Mouse (Mus musculus): ENCODE measurements around the gene Bcl3. TPM values are rescaled to one million over a fixed set of nuclear protein-coding genes. Genes with fewer than 3 reads are reported as not detected.
"Not testable (repeated sequence)": the region's sequence is repeated elsewhere in the genome, so short reads cannot be mapped to it uniquely, and the experiment has no call there.

Bcl3 gene
- polyA plus RNA-seq, 2 experiments from 2014 or later: 15.9 to 19.5 TPM

DNA sequence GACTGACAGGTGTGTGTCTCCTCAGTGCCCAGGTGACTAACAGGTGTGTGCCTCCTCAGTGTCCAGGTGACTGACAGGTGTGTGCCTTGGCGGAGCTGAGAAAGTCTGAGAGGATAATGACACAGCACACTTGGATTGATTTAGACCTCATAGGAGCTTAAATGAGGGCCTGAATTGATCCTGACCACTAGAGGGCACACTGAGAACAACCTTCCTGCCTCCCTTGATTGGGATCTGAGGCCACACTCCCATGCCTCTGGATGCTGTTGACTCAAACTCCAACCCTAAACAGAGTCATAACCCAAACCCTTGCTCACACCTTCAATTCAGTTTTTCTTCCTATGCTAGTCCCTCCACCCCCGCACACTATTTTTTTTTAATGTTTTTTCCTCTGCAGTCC lies 21.8 kb downstream of the Bcl3 start:
- ATAC-seq: no peak

DNA sequence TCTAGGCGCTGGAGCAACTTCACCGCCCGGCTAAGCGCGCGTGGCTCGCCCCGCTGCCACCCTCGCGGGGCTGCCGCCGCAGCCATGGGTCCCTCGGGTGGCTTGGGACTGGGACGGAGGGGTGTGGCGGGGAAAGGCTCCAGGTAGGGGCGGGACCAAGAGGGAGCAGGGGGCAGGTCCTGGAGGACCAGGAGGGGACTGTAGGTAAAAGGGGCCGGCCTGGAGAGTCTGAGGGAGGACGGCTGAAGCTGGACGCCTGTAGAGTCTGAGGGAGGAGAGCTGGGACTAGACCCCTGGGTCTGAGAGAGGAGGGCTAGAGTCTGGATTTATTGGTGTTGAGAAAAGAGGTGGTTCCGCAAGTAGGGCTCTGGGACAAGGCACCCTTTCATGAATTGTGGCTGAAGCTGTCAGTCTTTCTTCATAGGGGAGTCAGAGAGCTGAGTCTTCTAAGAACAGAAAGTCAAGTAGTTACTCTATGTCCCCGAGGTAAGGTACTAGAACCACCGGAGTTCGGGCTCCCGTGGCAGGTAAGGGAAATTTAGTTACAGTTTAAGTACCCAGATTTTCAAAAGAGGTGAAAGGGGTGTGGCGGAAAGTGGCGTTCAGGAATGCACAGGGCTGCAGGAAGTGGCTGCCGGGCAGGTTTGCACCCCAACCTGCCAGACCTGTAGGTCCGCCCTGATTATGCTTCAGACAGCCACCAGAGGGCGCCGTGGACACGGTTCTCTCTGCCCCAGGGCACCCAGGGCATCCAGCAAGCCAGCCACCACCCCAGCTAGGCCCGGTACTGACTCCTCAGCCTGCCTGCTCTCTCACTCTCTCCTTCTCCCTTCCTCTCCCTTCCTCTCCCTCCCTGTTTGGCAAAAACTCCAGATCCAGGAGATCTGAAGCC lies 25.6 kb downstream of the Bcl3 start, which contains the start of gene Cblc:
Cblc (minus strand) TSS at position 113 of the 892 bp plus-strand sequence.
- peak; percentile 96 for ATAC-seq

DNA sequence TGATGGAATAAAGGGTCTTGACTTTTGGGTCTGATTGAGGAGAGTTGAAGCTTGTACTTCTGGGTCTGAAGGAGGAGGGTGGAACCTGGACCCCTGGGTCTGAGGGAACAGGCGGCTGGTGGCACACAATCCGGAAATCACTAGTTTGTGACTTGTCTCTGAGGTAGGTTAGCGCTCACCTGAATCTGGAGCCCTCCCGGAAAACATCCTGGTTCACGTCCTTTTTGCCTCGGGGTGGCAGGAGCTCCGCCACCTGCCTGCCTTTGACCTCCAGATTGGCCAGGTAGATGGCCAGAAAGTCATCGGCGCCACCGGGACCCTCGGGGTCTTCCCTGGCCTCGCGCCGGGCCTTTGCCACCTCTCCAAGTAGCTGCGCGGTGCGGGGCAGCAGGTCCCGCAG lies 26.3 kb downstream of the Bcl3 start:
- no peak for ATAC-seq

DNA sequence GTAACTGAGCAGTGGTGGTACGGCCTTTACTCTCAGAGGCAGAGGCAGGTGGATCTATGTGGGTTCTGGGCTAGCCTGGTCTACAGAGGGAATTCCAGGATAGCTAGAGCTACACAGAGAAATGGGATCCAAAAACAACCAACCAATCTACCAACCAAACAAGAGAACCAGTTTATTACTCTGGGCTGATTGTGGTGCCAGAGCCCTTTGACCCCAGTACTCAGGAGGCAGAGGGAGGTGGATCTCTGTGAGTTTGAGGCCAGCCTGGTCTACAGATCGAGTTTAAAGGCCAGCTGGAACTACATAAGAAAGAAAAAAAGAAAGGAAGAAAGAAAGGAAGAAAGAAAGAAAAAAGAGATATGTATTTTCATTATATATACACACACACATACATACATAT lies 27.3 kb downstream of the Bcl3 start:
- ATAC-seq: no peak

DNA sequence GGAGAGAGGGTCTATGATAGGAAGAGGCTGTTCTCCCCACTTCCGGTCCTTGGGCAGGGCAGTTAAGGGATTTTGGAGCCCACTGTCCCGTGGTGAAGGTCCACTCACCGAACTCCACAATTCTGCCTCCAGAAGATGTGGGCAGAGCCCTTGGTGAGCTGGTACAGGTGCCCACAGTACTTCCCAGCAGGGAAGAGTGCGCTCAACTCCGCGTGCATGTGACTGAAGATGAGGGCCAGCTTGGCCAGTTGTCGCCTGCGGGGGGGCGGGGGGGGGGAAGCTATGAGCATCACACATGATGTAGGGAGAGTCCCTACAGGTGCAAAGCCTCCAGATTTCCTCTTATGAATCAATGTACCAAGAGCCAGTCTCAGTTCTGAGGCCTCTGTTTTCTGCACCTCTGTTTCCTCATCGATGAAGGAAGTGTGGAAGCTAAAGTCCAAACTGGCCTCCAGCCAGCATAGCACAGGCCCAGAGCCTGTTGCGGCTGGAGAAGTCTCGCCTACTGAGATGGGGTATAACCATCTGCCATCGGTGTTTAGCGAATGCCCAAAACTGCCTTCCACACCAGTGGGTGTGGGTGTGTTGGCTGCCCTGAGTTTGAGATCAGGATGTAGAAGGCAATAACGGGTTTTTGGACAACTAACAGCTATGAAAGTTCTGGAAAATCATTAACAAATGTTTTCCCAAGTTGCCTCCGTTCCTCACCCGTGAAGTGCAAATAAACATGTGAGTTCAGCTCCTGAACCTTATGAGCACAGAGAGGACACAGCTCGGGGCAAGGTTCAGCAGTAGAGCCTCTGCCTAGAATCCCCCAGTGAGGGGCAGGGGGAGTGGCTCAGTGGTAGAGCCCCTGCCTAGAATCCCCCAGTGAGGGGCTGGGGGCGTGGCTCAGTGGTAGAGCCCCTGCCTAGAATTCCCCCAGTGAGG lies 29.6 kb downstream of the Bcl3 start:
- ATAC-seq: no peak

DNA sequence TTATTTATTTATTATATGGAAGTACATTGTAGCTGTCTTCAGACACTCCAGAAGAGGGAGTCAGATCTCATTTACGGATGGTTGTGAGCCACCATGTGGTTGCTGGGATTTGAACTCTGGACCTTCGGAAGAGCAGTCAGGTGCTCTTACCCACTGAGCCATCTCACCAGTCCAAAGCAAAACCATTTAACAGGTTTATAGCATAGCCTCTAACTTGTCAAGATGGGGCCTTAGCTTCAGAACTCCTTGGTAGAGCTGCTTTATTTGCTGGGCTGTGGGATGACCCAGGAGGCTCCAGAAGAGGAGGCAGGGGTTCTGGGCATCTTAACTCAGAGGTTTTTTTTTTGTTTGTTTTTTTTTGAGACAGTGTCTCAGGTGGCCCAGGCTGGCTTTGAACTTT lies 31.1 kb downstream of the Bcl3 start:
- not testable (repeated sequence) for ATAC-seq

DNA sequence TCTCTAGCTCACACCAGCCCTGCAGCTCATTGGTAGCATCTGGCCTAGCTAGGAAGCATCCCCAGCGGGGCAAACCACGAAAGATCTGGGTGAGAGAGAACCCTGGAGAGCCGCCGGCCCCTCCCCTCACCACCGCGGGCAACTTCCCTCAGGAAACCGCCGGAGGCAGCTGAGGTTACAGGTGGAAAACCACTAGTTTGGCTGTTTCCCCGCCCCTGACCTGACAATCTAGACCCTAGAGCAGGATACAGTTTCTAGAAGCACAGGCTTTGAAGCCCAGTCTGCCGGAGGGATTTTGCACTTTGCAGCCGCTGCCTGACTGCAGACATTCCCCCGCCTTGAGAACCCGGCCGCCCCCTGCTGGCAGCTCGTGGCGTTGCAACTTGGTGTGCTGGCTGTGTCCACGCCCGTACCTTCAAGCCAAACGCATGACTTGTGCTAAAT lies 32.6 kb downstream of the Bcl3 start:
- peak; percentile 62 for ATAC-seq

DNA sequence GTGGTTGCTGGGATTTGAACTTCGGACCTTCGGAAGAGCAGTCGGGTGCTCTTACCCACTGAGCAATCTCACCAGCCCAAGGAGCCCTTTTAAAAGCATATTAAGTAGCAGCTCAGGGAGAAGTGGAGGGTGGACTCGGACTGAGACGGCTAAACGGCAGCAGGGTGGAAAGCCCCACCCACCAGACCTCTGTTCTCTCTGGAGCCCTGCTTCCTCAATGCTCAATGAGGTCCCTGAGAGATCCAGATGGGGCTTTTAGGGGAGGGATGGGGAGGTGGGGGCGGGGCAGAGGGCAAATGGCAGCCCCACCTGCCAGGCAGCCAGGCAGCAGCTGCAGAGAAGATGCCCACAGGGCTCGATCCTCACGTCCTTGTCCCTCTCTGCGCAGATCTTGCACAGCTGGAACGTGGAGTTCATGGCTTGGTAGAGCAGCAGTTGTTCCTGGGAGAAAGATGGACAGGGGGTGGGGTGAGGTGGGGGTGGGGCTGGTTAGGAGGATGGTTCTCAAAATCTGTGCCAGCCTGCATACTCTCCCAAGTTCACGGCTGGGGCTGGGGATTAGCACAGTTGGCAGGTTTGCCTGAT lies 36.6 kb downstream of the Bcl3 start:
- no peak for ATAC-seq

DNA sequence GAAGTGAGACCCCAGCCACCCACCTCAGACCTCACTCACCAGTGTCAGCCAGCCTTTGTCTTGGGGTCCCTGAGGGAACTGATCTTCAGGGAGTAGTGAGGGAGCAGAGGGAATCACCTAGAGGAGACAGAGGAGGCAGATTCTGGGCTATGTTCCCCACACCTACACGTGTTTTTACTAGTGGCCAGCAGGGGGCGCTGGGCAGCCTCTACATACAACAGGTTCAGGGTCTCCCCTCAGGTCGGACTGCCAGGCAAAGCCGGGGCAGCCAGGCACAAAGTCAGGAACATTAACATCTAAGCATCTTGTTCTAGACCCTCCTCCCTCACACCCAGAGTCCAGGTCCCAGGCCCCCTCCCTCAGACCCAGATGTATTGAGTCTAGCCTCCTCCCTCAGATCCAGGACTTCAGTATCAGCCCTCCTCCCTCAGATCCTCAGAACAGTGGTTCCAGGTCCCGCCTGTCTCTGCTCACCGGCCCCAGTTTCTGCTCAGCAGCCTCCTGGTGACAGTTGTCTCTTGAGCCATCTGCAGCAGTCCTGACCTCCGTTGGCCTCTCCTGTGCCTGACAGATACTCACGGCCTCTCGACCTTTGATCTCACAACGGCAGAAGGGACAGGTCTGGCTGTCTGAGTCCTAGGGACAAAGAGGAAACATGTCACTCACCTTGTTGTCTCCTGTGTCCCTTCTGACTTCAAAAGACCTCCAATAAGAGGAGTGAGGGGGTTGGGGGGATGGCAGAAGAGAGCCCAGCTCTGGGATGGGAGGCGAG lies 37.6 kb downstream of the Bcl3 start:
- no peak for ATAC-seq

DNA sequence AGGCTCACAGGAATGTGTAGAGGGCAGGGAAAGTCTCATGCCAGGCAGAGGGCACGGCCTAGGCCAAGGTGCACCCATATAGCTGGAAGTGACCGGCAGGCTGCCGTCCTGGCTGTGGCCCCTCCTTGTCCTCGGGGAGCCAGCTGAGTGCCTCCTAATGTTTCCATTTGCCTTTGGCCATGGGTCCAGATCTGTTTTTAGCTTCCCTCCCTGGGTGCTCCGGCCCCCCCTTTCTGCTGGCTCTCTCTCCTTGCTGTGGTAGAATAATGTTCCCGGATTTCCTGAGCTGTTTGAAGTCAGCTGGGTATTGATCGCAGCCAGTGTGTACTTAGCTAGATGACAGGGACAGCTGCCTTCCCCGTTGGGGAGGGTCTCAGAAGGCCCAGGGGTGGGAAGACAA lies 38.9 kb downstream of the Bcl3 start:
- no peak for ATAC-seq

DNA sequence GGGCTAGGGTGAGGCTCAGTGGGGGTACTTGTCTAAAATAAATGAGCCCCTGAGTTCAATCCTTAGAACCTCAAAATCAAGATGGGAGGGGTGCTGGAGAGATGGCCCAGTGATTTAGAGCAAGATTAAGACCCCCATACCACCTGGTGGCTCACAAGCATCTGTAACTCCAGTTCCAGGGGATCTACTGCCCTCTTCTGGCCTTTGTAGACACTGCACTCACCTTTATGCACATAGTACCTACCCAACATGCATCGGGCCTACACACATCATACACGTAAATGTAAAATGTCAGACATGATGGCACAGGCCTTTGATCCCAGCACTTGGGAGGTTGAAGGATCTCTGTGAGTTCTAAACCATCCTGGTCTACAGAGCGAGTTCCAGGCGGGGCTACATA lies 39.9 kb downstream of the Bcl3 start:
- ATAC-seq: no peak

DNA sequence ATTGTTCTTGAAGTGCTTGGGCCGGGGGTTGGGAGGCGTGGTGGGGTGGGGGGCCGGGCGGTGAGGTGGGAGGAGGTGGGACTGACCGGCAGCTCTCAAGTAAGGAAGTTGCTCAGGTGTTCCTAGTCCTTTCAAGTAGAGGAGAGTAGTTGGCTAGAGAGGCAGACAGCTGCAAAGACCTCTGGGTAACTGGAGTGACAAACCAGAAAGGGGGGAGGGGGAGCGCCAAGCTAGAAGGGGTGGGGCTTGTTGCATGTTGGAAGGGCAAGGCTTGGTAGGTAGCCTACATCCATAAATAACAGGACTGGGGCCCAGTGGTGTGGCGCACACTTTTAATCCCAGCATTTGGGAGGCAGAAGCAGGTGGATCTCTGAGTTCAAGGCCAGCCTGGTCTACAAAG lies 40.8 kb downstream of the Bcl3 start:
- no peak for ATAC-seq

DNA sequence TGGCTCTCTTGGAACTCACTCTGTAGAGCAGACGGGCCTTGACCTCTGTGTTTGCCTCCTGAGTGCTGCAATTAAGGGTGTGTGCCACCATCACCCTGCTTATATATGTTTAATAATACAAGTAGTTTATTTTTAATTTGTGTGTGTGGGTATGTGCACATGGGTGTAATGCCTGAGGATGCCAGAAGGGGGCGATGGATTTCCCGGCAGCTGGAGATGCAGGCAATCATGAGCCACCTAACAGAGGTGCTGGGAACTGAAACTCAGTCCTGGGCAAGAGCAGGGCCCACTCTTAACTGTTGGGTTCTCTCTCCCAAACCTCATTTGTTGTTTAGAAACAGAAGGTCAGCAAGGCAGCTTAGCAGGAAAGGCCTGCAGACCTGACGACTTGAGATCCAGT lies 42.7 kb downstream of the Bcl3 start:
- ATAC-seq: no peak

DNA sequence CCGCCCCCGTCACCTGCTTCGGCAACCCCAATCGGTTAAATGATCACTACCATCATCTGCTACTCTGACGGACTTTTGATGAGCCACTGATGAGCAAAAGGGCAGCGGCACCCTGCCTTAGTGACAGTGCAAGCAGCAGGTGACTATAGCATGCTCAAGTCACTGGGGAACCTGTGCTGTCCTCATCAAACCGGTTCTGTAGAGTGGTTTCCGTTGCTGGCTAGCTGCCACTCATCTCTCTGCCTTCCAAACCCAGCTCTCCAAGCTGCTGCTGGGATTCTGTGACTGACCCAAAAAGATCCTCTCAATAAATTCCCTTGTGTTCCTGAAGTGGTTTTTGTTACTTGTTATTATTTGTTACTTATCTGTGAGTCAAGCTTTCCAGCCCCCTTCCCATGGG lies 43.9 kb downstream of the Bcl3 start:
- no peak for ATAC-seq

DNA sequence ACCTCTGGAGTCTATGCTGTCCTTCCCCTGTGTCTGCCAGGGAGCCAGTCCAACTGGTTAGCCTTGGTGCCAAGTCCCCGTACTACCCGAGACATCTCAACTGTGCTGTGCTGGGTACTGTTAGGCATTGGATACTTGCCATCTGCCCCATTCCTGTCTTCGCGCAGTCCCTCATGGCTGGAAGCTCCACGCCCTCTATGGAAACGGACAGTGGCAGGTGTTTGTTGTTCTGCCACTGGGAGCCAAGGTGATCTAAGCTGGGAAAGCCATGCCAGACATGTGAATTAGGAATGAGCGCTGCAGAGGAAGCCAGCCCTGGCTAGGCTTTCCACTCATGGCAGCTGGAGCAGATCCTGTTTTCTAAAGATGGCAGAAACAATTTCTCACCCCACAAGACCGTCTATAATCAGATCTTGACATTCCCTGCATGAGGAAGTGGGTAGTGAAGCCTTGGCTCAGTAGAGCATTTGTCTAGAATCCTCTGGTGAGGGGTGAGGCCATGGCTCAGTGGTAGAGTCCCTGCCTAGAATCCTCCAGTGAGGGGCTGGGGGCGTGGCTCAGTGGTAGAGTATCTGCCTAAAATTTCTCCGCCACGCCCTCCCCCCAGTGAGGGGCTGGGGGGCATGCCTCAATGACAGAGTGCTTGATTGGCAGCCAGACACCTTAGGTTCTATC lies 45.4 kb downstream of the Bcl3 start:
- ATAC-seq: no peak

DNA sequence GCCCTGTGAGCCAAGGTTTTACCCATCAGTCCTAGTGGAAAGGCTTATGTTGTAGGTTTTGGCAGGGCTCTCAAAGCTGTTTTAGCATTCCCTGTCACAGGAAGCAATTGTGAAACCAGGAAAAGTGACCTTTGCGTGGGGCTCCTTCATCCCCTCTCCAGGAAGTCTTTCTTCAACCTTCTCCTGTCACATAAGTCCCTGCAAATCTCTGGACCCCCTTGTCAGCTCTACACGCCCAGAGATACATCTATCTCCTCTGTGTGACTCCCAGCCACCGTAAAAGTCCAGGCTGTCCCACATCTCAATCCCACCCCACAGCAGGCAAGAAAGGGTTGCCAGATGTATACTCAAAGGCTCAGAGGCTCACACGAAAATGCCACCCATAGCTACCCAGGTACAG lies 50.9 kb downstream of the Bcl3 start:
- ATAC-seq: no peak

DNA sequence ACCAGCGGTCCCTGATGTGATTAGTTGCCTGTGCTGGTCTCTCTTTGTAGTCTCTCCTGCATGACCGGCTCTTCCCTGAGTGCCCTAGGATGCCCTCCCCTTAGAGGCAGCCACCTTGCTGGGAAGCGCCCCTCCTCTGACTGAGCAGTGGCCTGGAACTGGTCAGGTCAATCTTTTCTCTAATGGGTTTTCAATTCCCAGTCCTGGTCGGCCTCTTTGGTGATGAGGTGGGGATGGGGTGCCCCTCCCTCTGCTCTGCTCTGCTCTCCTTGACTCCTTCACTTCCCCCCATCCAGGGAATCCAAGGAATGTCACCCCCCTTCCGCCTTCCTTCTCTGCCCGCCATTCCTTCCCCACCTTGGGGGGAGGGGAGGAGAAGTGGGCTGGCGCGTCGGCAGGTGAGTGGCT lies 51.6 kb downstream of the Bcl3 start, which contains the start of gene Bcam:
Bcam (minus strand) TSS at position 33 of the 408 bp plus-strand sequence.
- no peak for ATAC-seq

DNA sequence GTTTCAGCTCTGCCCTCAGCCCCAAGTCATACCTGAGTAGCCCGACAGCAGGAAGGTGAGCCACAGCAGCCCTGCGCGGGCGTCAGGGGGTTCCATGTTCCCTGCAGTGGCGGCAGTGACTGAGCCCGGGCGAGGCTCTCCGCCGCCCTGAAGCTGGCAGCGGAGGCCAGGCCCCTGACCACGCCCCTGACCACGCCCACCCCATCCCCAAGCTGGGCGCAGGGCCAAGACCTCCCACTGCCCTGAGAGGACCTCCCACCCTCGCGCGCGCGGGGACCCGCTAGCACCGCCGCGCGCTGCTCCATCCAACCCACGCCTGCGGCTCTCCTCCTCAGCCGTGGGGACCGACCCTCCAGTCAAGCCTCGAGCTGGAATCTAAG lies 52.2 kb downstream of the Bcl3 start:
- peak; percentile 46 for ATAC-seq

DNA sequence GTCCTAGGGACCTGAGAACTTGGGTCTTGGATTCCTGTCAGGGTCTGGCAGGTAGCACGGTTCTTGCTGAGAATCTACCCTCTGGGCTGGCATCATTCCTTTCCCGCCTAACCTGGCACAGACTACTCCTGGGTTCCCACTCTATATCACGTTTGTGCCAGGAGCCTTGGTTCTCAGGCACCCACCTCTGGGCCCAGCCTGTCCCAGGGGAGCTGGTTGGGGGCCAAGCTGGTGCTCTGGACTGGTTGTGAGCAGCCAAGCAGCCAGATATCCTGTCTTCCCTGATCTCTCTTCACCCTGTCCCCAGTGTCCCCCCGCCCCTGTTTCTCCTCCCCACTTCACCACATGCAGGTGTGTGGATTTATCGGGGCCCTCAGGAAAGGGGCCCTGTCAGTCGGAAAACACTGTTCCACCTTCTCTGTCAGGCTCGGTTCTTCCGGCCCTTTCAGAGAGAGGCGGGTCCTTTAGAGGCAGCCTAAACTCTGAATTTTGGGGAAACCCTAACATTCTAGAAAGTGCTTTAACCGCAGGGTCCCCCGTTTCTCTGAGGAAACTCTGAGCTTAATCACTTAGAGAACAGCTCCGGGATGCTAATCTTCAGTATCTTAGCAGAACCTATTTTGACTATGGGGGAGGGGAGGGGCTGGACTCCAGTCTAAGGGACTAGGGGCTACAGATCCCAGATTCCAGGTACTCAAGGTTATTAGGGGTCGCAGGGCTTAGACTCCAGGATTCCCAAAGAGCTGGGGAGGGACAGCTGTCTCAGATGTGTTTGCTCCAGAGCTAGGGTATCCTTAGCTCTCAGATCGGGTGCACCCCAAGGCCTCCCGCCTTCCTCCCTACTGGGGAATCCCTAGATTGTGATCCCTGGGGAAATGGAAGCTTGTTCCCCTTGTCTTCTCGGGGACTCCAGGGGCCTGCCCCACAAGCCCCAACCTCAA lies 52.9 kb downstream of the Bcl3 start:
- ATAC-seq: peak; percentile 36

DNA sequence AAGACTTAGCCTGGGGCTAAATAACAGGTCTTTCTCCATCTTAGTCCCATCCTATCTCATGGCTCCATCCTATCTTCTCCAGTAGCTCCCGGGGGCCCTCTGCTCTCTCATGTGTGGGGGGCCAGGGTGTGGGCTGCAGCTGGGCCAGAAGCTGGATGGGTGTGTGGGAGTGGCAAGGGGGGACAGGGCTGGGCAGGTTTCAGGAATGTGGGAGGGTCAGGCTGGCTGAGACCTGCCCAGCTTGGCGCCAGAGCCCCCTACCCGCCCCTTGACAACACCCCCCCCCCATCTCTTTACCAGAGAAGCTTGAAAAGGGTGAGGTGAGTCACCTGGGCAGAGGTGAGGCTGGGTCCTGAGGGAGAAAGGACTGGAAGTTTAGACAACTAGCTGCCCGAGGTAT lies 53.6 kb downstream of the Bcl3 start:
- no peak for ATAC-seq

Measured in activated CD4-positive, CD25-positive, alpha-beta regulatory T cell, adult 4 months (primary cell).